Mouse (Mus musculus) heart, embryonic 14.5 days (tissue): ENCODE data around the gene Ghsr. TPM values are rescaled to one million over a fixed set of nuclear protein-coding genes. Genes with fewer than 3 reads are reported as not detected.

ENCODE experiments used
- ATAC-seq: fragments of 200-750 bp; cut with Nextera tagmentation; 2 replicates; pipeline ENCODE4 v1.8.0; 2017; ENCODE audit warnings: low read depth, moderate TSS enrichment; ENCODE audit not compliant: insufficient number of reproducible peaks, insufficient read depth, low FRiP score
- H3K27ac ChIP-seq, 2 experiments: fragments of 200-500 bp in 1 of 2; fragments of 300-500 bp in 1 of 2; sonication (generic) in 1 of 2; replicated peaks in 1 of 2; 2 replicates each; pipeline ENCODE4 v1.5.1; 2012 to 2014; ENCODE audit warnings: low read depth in 2 of 2, low read length in 2 of 2, control low read depth in 1 of 2, mild to moderate bottlenecking in 1 of 2, mixed read lengths in 1 of 2; ENCODE audit not compliant: control insufficient read depth in 1 of 2, insufficient read depth in 1 of 2
- H3K27me3 ChIP-seq: fragments of 300-500 bp; sonication (generic); 2 replicates; pipeline ENCODE4 v1.6.1; 2014; ENCODE audit warnings: mild to moderate bottlenecking, low read length, control low read depth; ENCODE audit not compliant: control insufficient read depth, insufficient read depth
- H3K36me3 ChIP-seq: fragments of 300-500 bp; sonication (generic); 2 replicates; pipeline ENCODE4 v1.6.1; 2014; ENCODE audit warnings: mild to moderate bottlenecking, control low read depth, low read length, mixed read lengths; ENCODE audit not compliant: control insufficient read depth, insufficient read depth
- H3K4me1 ChIP-seq, 2 experiments: fragments of 200-500 bp in 1 of 2; fragments of 300-500 bp in 1 of 2; sonication (generic) in 1 of 2; 2 replicates each; pipeline ENCODE4 v1.6.1; 2012 to 2014; ENCODE audit warnings: low read length in 2 of 2, control low read depth in 1 of 2, mixed read lengths in 1 of 2; ENCODE audit not compliant: control insufficient read depth in 2 of 2, insufficient read depth in 2 of 2
- H3K4me2 ChIP-seq: fragments of 300-500 bp; sonication (generic); 2 replicates; pipeline ENCODE4 v1.6.1; 2014; ENCODE audit warnings: mild to moderate bottlenecking, low read length
- H3K4me3 ChIP-seq, 2 experiments: fragments of 200-500 bp in 1 of 2; fragments of 300-500 bp in 1 of 2; sonication (generic) in 1 of 2; 2 replicates each; pipeline ENCODE4 v1.5.1; 2012 to 2014; ENCODE audit warnings: low read length in 2 of 2, mild to moderate bottlenecking in 2 of 2, control low read depth in 1 of 2, low read depth in 1 of 2, moderate library complexity in 1 of 2; ENCODE audit not compliant: control insufficient read depth in 1 of 2, insufficient read depth in 1 of 2
- H3K9ac ChIP-seq: fragments of 300-500 bp; sonication (generic); 2 replicates; pipeline ENCODE4 v1.6.1; 2014; ENCODE audit warnings: mild to moderate bottlenecking, low read length
- H3K9me3 ChIP-seq: fragments of 300-500 bp; sonication (generic); 2 replicates; pipeline ENCODE4 v1.6.1; 2016; ENCODE audit warnings: low read length, control low read depth; ENCODE audit not compliant: control insufficient read depth
- WGBS: fragments of 180-500 bp; shearing (Covaris S2); extraction: QIAGEN DNeasy Blood & Tissue Kit; methylation state at CpG from one replicate; pipeline ENCODE4 v1.1.7; 2014; 5-methylcytosine and 5-hydroxymethylcytosine counted together
- polyA plus RNA-seq: library from polyadenylated mRNA; unstranded; fragments of >200 nt; fragmentation: Nextera tagmentation; extraction: Ambion mirVana; gene quantifications from 2 replicates; pipeline ENCODE4 v1.2.1, GENCODE M21; 2014

The Ghsr gene
- polyA plus RNA-seq, 1 experiment from 2014 or later, result not detected

GRCm38 (mm10) chr3:27408564-27408963 lies 37.4 kb downstream of the Ghsr start:
- Histone ChIP-seq H3K9me3 (no peaks in the 10 kb centered on the region), H3K27ac (no peak overlapping the region), H3K4me3 (no peak overlapping the region), H3K36me3 (no peaks in the 10 kb centered on the region), H3K4me1 (peaks cover 2 to 7% of the 10 kb centered on the region in 2 experiments; a peak in 2 of 4 replicates), H3K4me2 (no peak overlapping the region), H3K27me3 (no peaks in the 10 kb centered on the region), H3K9ac (no peak overlapping the region)
- WGBS, result 28% methylated on average over 2 of the region's 2 CpGs
- ATAC-seq, result no peak

GRCm38 (mm10) chr3:27411286-27411685 lies 40.1 kb downstream of the Ghsr start:
- Histone ChIP-seq H3K4me3 (no peak overlapping the region), H3K4me1 (peaks cover 2 to 7% of the 10 kb centered on the region in 2 experiments; a peak in 2 of 4 replicates), H3K4me2 (no peak overlapping the region), H3K27me3 (no peaks in the 10 kb centered on the region), H3K9me3 (no peaks in the 10 kb centered on the region), H3K9ac (no peak overlapping the region), H3K36me3 (peaks cover 16% of the 10 kb centered on the region), H3K27ac (no peak overlapping the region)
- no peak for ATAC-seq
- WGBS, result 74% methylated on average over 2 of the region's 2 CpGs

GRCm38 (mm10) chr3:27413566-27413965 lies 42.4 kb downstream of the Ghsr start:
- WGBS, result 70% methylated on average over 3 of the region's 3 CpGs
- H3K9me3 ChIP-seq, result no peaks in the 10 kb centered on the region
- no peak for ATAC-seq
- H3K36me3 ChIP-seq, result peaks cover 30% of the 10 kb centered on the region
- no peak overlapping the region for H3K27ac ChIP-seq
- H3K27me3 ChIP-seq, result no peaks in the 10 kb centered on the region
- no peak overlapping the region for H3K9ac ChIP-seq
- H3K4me2 ChIP-seq, result no peak overlapping the region
- H3K4me1 ChIP-seq, result peaks cover 0 to 2% of the 10 kb centered on the region in 2 experiments; a peak in 1 of 4 replicates
- no peak overlapping the region for H3K4me3 ChIP-seq

GRCm38 (mm10) chr3:27416786-27417185 lies 45.6 kb downstream of the Ghsr start:
- no peak overlapping the region for H3K4me2 ChIP-seq
- no peaks in the 10 kb centered on the region for H3K27me3 ChIP-seq
- H3K9me3 ChIP-seq, result no peaks in the 10 kb centered on the region
- no peak overlapping the region for H3K9ac ChIP-seq
- no peak overlapping the region for H3K4me3 ChIP-seq
- peaks cover 56% of the 10 kb centered on the region for H3K36me3 ChIP-seq
- H3K4me1 ChIP-seq, result no peaks in the 10 kb centered on the region
- ATAC-seq, result no peak
- WGBS, result 84% methylated on average over 10 of the region's 10 CpGs
- no peak overlapping the region for H3K27ac ChIP-seq

GRCm38 (mm10) chr3:27418602-27419001 lies 47.5 kb downstream of the Ghsr start:
- Histone ChIP-seq H3K4me1 (no peaks in the 10 kb centered on the region), H3K4me3 (no peak overlapping the region), H3K27me3 (no peaks in the 10 kb centered on the region), H3K4me2 (no peak overlapping the region), H3K9ac (no peak overlapping the region), H3K9me3 (no peaks in the 10 kb centered on the region), H3K27ac (no peak overlapping the region), H3K36me3 (peaks cover 72% of the 10 kb centered on the region)
- no peak for ATAC-seq
- 94% methylated on average over 8 of the region's 8 CpGs for WGBS

GRCm38 (mm10) chr3:27421980-27422379 lies 50.8 kb downstream of the Ghsr start:
- Histone ChIP-seq H3K4me3 (no peak overlapping the region), H3K36me3 (peaks cover 85% of the 10 kb centered on the region), H3K27ac (no peak overlapping the region), H3K9ac (no peak overlapping the region), H3K9me3 (no peaks in the 10 kb centered on the region), H3K4me2 (no peak overlapping the region), H3K4me1 (no peaks in the 10 kb centered on the region), H3K27me3 (no peaks in the 10 kb centered on the region)
- no peak for ATAC-seq
- WGBS, result 83% methylated on average over 12 of the region's 12 CpGs

- Histone ChIP-seq H3K36me3 (peaks cover 88% of the 10 kb centered on the region), H3K9me3 (no peaks in the 10 kb centered on the region), H3K4me2 (no peak overlapping the region), H3K4me1 (no peaks in the 10 kb centered on the region), H3K27me3 (no peaks in the 10 kb centered on the region), H3K9ac (no peak overlapping the region), H3K27ac (no peak overlapping the region), H3K4me3 (no peak overlapping the region)
- no peak for ATAC-seq
- 78% methylated on average over 6 of the region's 6 CpGs for WGBS
Measured at GRCm38 (mm10) chr3:27422521-27422920, 51.4 kb downstream of the Ghsr start.

- H3K27me3 ChIP-seq, result no peaks in the 10 kb centered on the region
- H3K4me2 ChIP-seq, result no peak overlapping the region
- H3K9me3 ChIP-seq, result no peaks in the 10 kb centered on the region
- no peak overlapping the region for H3K4me3 ChIP-seq
- no peak overlapping the region for H3K9ac ChIP-seq
- no peaks in the 10 kb centered on the region for H3K4me1 ChIP-seq
- 91% methylated on average over 11 of the region's 11 CpGs for WGBS
- H3K36me3 ChIP-seq, result peaks cover 88% of the 10 kb centered on the region
- H3K27ac ChIP-seq, result no peak overlapping the region
- no peak for ATAC-seq
Measured at GRCm38 (mm10) chr3:27424049-27424667, 53.0 kb downstream of the Ghsr start.
